Mouse (Mus musculus) fat pad, adult 2 months (tissue): Measurements from ENCODE around the gene Prss2.
"Not testable (repeated sequence)": the region's sequence is repeated elsewhere in the genome, so short reads cannot be mapped to it uniquely, and the experiment has no call there.

Source experiments
- DNase-seq: peaks from one replicate; pipeline ENCODE4 v3.0.0-alpha.2; 2011; ENCODE audit warnings: low read depth, low spot score; ENCODE audit errors: extremely low read depth

Gene Prss2

GRCm38 (mm10) chr6:41521487-41521886, at the start of gene Prss2:
Gene Prss2, plus strand, starts transcription at chr6:41521787.
- DNase-seq, result no peak

GRCm38 (mm10) chr6:41499374-41499773, 22.2 kb upstream of the Prss2 start:
- DNase-seq, result no peak

- DNase-seq, result no peak
Measured at GRCm38 (mm10) chr6:41504915-41505314, 16.7 kb upstream of the Prss2 start.

- no peak for DNase-seq
Measured at GRCm38 (mm10) chr6:41505323-41505722, 16.3 kb upstream of the Prss2 start.

GRCm38 (mm10) chr6:41518017-41518524, 3.5 kb upstream of the Prss2 start:
- peak; percentile 4 for DNase-seq

GRCm38 (mm10) chr6:41526453-41526852, 4.9 kb downstream of the Prss2 start:
- DNase-seq, result no peak

GRCm38 (mm10) chr6:41527402-41527801, 5.8 kb downstream of the Prss2 start:
- no peak for DNase-seq

- not testable (repeated sequence) for DNase-seq
Measured at GRCm38 (mm10) chr6:41529987-41530386, 8.4 kb downstream of the Prss2 start.

GRCm38 (mm10) chr6:41532181-41532580, 10.6 kb downstream of the Prss2 start:
- DNase-seq, result no peak

- no peak for DNase-seq
Measured at GRCm38 (mm10) chr6:41532687-41533284, 11.2 kb downstream of the Prss2 start.

GRCm38 (mm10) chr6:41537376-41537775, 15.8 kb downstream of the Prss2 start:
- DNase-seq, result no peak

- not testable (repeated sequence) for DNase-seq
Measured at GRCm38 (mm10) chr6:41538296-41538695, 16.7 kb downstream of the Prss2 start.

- DNase-seq, result no peak
Measured at GRCm38 (mm10) chr6:41540746-41541145, 19.2 kb downstream of the Prss2 start.

- no peak for DNase-seq
Measured at GRCm38 (mm10) chr6:41541746-41542145, 20.2 kb downstream of the Prss2 start.

- DNase-seq, result no peak
Measured at GRCm38 (mm10) chr6:41542983-41543382, 21.4 kb downstream of the Prss2 start.

GRCm38 (mm10) chr6:41543411-41544050, 21.9 kb downstream of the Prss2 start:
- no peak for DNase-seq

GRCm38 (mm10) chr6:41544381-41544924, 22.9 kb downstream of the Prss2 start:
- no peak for DNase-seq

- DNase-seq, result no peak
Measured at GRCm38 (mm10) chr6:41545266-41545665, 23.7 kb downstream of the Prss2 start.

- no peak for DNase-seq
Measured at GRCm38 (mm10) chr6:41547056-41547650, 25.6 kb downstream of the Prss2 start.

- DNase-seq, result no peak
Measured at GRCm38 (mm10) chr6:41548286-41548685, 26.7 kb downstream of the Prss2 start.

- DNase-seq, result no peak
Measured at GRCm38 (mm10) chr6:41553356-41554010, 31.9 kb downstream of the Prss2 start.
